Mouse (Mus musculus): ENCODE measurements around the gene Trp53bp2. TPM values are rescaled to one million over a fixed set of nuclear protein-coding genes. Genes with fewer than 3 reads are reported as not detected.

Trp53bp2 gene
- total and polyA plus RNA-seq, 3 experiments = 2.6 to 15.1 TPM; not detected in 1

GRCm38 (mm10) chr1:182426444-182426843, 17.5 kb downstream of the Trp53bp2 start:
- Histone ChIP-seq H3K36me3 (ENCODE audit: control insufficient read depth in 1 of 2, insufficient read depth in 2 of 2, low read length in 2 of 2) (peaks cover 0 to 11% of the 10 kb centered on the region in 2 experiments; a peak in 2 of 4 replicates), H3K4me3 (ENCODE audit: control insufficient read depth in 1 of 2, insufficient read depth in 1 of 2, low read depth in 2 of 2, low read length in 2 of 2) (no peak overlapping the region), H3K79me2 (ENCODE audit: control insufficient read depth, insufficient read depth, low read length, poor library complexity) (no peaks in the 10 kb centered on the region), H3K9ac (ENCODE audit: control insufficient read depth, low read depth, low read length, poor library complexity, severe bottlenecking) (no peak overlapping the region), H3K27ac (ENCODE audit: control insufficient read depth, low read depth, low read length) (no peak overlapping the region), H3K27me3 (ENCODE audit: control insufficient read depth in 1 of 2, insufficient read depth in 2 of 2, low read length in 2 of 2) (no peaks in the 10 kb centered on the region), H3K4me1 (ENCODE audit: control insufficient read depth in 1 of 2, insufficient read depth in 2 of 2, low read length in 2 of 2) (peaks cover 2 to 10% of the 10 kb centered on the region in 2 experiments), H3K9me3 (replicated peaks; ENCODE audit: insufficient read depth, low read length) (no peaks in the 10 kb centered on the region)
- peak; percentile 14 for DNase-seq (ENCODE audit: low read depth, low spot score)
- no peak for TF ChIP-seq MYB (IDR thresholded peaks at IDR 0.05; ENCODE audit: low read depth, low read length)
- TF ChIP-seq POLR2A (IDR thresholded peaks at IDR 0.05; ENCODE audit: control insufficient read depth in 1 of 2, insufficient read depth in 1 of 2, low read depth in 1 of 2, low read length in 2 of 2, poor library complexity in 1 of 2) = no peak
- no peak for TF ChIP-seq GATA1 (IDR thresholded peaks at IDR 0.05; ENCODE audit: low read depth, low read length)
- TF ChIP-seq GABPA (IDR thresholded peaks at IDR 0.05; ENCODE audit: low read depth, low read length) = no peak
- TF ChIP-seq EP300 (IDR thresholded peaks at IDR 0.05; ENCODE audit: low read depth in 1 of 2, low read length in 2 of 2) = peak in 1 of 2 experiments; percentile 27; a peak in 1 of 4 replicates

- no peak overlapping the region for H3K9ac ChIP-seq (ENCODE audit: control insufficient read depth, low read depth, low read length, poor library complexity, severe bottlenecking)
- H3K9me3 ChIP-seq (replicated peaks; ENCODE audit: insufficient read depth, low read length) = no peaks in the 10 kb centered on the region
- H3K4me1 ChIP-seq (ENCODE audit: control insufficient read depth in 1 of 2, insufficient read depth in 2 of 2, low read length in 2 of 2) = peaks cover 2 to 10% of the 10 kb centered on the region in 2 experiments
- no peaks in the 10 kb centered on the region for H3K27me3 ChIP-seq (ENCODE audit: control insufficient read depth in 1 of 2, insufficient read depth in 2 of 2, low read length in 2 of 2)
- H3K27ac ChIP-seq (ENCODE audit: control insufficient read depth, low read depth, low read length) = no peak overlapping the region
- no peak for DNase-seq (ENCODE audit: low read depth, low spot score)
- no peak overlapping the region for H3K4me3 ChIP-seq (ENCODE audit: control insufficient read depth in 1 of 2, insufficient read depth in 1 of 2, low read depth in 2 of 2, low read length in 2 of 2)
- no peaks in the 10 kb centered on the region for H3K79me2 ChIP-seq (ENCODE audit: control insufficient read depth, insufficient read depth, low read length, poor library complexity)
- H3K36me3 ChIP-seq (ENCODE audit: control insufficient read depth in 1 of 2, insufficient read depth in 2 of 2, low read length in 2 of 2) = peaks cover 0 to 11% of the 10 kb centered on the region in 2 experiments; a peak in 3 of 4 replicates
- TF ChIP-seq ZC3H11A (IDR thresholded peaks at IDR 0.05; ENCODE audit: low read depth, low read length) (no peak), JUND (IDR thresholded peaks at IDR 0.05; ENCODE audit: low read depth, low read length) (no peak), MYB (IDR thresholded peaks at IDR 0.05; ENCODE audit: low read depth, low read length) (no peak), MAX (IDR thresholded peaks at IDR 0.05; ENCODE audit: low read length) (no peak), NELFE (IDR thresholded peaks at IDR 0.05; ENCODE audit: low read depth, low read length) (no peak), USF1 (IDR thresholded peaks at IDR 0.05; ENCODE audit: low read depth, low read length) (no peak), ZKSCAN1 (IDR thresholded peaks at IDR 0.05; ENCODE audit: low read depth, low read length) (no peak), RCOR1 (IDR thresholded peaks at IDR 0.05; ENCODE audit: low read depth, low read length) (no peak), NRF1 (IDR thresholded peaks at IDR 0.05; ENCODE audit: insufficient read depth, low read depth, low read length, poor library complexity, severe bottlenecking) (no peak), GABPA (IDR thresholded peaks at IDR 0.05; ENCODE audit: low read depth, low read length) (no peak), USF2 (IDR thresholded peaks at IDR 0.05; ENCODE audit: borderline replicate concordance in 1 of 2, insufficient read depth in 1 of 2, low read depth in 1 of 2, low read length in 2 of 2) (no peak), ETS1 (IDR thresholded peaks at IDR 0.05; ENCODE audit: low read depth, low read length) (no peak)
Observed at GRCm38 (mm10) chr1:182427426-182427825, 18.5 kb downstream of the Trp53bp2 start.
